Mouse (Mus musculus): ENCODE measurements around the gene Ldb2.

Gene Ldb2

GRCm38 (mm10) chr5:44714508-44714907 is 85.0 kb downstream of the Ldb2 start:
- DNase-seq = no peak

GRCm38 (mm10) chr5:44713181-44713789 is 86.2 kb downstream of the Ldb2 start:
- no peak for DNase-seq

GRCm38 (mm10) chr5:44711211-44711610 is 88.3 kb downstream of the Ldb2 start:
- peak; percentile 74 for DNase-seq

GRCm38 (mm10) chr5:44710132-44710871 is 89.2 kb downstream of the Ldb2 start:
- no peak for DNase-seq

- DNase-seq = no peak
These were observed 90.2 kb downstream of the Ldb2 start for GRCm38 (mm10) chr5:44709276-44709675.

- DNase-seq = no peak
These were observed 91.5 kb downstream of the Ldb2 start for GRCm38 (mm10) chr5:44707946-44708345.

- DNase-seq = peak; percentile 40
These were observed 92.3 kb downstream of the Ldb2 start for GRCm38 (mm10) chr5:44706997-44707698.

GRCm38 (mm10) chr5:44697993-44698392 is 101.5 kb downstream of the Ldb2 start:
- DNase-seq = no peak

- no peak for DNase-seq
These were observed 102.9 kb downstream of the Ldb2 start for GRCm38 (mm10) chr5:44696548-44696947.

GRCm38 (mm10) chr5:44693674-44694073 is 105.8 kb downstream of the Ldb2 start:
- no peak for DNase-seq

GRCm38 (mm10) chr5:44686344-44686743 is 113.1 kb downstream of the Ldb2 start:
- DNase-seq = no peak

GRCm38 (mm10) chr5:44681054-44681638 is 118.3 kb downstream of the Ldb2 start:
- no peak for DNase-seq

- DNase-seq = no peak
These were observed 121.7 kb downstream of the Ldb2 start for GRCm38 (mm10) chr5:44677814-44678213.

GRCm38 (mm10) chr5:44676145-44676754 is 123.2 kb downstream of the Ldb2 start:
- no peak for DNase-seq

- DNase-seq = peak; percentile 36
These were observed 129.1 kb downstream of the Ldb2 start for GRCm38 (mm10) chr5:44670336-44670735.

GRCm38 (mm10) chr5:44667907-44668306 is 131.6 kb downstream of the Ldb2 start:
- DNase-seq = no peak

- DNase-seq = no peak
These were observed 132.1 kb downstream of the Ldb2 start for GRCm38 (mm10) chr5:44667383-44667782.

- no peak for DNase-seq
These were observed 139.8 kb downstream of the Ldb2 start for GRCm38 (mm10) chr5:44659651-44660050.

- no peak for DNase-seq
These were observed 142.8 kb downstream of the Ldb2 start for GRCm38 (mm10) chr5:44656707-44657106.

- DNase-seq = no peak
These were observed 145.1 kb downstream of the Ldb2 start for GRCm38 (mm10) chr5:44654403-44654802.

- DNase-seq = no peak
These were observed 152.7 kb downstream of the Ldb2 start for GRCm38 (mm10) chr5:44646842-44647190.

GRCm38 (mm10) chr5:44645952-44646841 is 153.3 kb downstream of the Ldb2 start:
- no peak for DNase-seq
